Mouse (Mus musculus): ENCODE measurements around the gene Atp8b5. TPM values are rescaled to one million over a fixed set of nuclear protein-coding genes. Genes with fewer than 3 reads are reported as not detected.

The Atp8b5 gene
- 0.04 TPM in 1 of 2 replicates, not detected in the other for total RNA-seq (2014; rRNA removed; ENCODE audit: low replicate concordance)
- polyA plus RNA-seq (2015; fragmentation: Nextera tagmentation; extraction: Ambion mirVana): 0.11 and 0.12 TPM in 2 replicates

DNA sequence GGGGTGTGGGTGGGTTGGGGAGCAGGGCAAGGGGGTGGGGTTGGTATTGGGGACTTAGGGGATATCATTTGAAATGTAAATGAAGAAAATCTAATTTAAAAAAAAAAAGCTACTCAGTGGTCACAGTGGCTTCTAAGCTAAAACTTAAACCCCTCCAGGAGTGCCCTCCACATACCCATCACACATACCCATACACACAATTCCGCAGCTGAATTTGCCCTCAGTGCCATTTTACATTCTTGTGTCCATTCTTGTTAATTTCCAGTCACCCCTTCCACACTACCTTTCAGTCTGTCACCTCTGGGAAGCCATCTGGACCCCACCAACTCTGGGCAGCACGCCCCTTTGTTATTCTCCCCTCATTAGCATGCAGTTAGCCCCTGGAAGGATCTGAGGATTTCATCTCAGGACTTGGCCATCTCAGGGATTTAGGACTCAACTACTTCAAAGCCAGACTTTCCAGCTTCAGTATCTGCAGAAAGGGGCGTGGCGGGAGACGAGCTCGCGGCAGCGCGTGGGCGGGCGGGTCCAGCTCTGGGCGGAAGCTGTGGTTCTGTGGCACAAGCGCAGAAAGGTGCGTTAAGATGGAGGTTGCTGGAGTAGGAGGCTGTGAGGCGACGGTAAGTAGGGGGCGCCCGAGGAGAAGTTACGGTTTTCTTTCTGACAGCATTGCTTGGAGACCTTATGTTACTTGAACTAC is at the start of gene Atp8b5:
TSS of gene Atp8b5 (plus strand) at position 537 of the 700 bp plus-strand sequence.
- H3K4me2 ChIP-seq (ENCODE audit: low read depth, low read length): peak within 1 kb of the TSS; percentile 68
- no peaks in the 10 kb centered on the region for H3K27me3 ChIP-seq (ENCODE audit: control insufficient read depth, insufficient read depth, low read length)
- DNase-seq (ENCODE audit: low spot score) (peak; percentile 76), ATAC-seq (ENCODE audit: insufficient read depth, low read depth) (peak; percentile 84)
- no peak for TF ChIP-seq EP300 (IDR thresholded peaks at IDR 0.05; ENCODE audit: low read depth)
- peak; percentile 64 for TF ChIP-seq CTCF (IDR thresholded peaks at IDR 0.05; ENCODE audit: low read depth)
- H3K9ac ChIP-seq (replicated peaks; ENCODE audit: low read depth, low read length): no peak within 1 kb of the TSS
- 4% methylated on average over 19 of the region's 19 CpGs for WGBS
- peak within 1 kb of the TSS; percentile 39 for H3K4me3 ChIP-seq (ENCODE audit: low read depth, low read length)
- H3K9me3 ChIP-seq (replicated peaks; ENCODE audit: control insufficient read depth, low read length): no peaks in the 10 kb centered on the region
- H3K36me3 ChIP-seq (replicated peaks; ENCODE audit: control insufficient read depth, insufficient read depth, low read length): no peaks in the 10 kb centered on the region; the same call in 1 of the 2 replicates
- H3K4me1 ChIP-seq (ENCODE audit: control insufficient read depth, insufficient read depth): no peaks in the 10 kb centered on the region
- no peak within 1 kb of the TSS for H3K27ac ChIP-seq (ENCODE audit: low read depth)

DNA sequence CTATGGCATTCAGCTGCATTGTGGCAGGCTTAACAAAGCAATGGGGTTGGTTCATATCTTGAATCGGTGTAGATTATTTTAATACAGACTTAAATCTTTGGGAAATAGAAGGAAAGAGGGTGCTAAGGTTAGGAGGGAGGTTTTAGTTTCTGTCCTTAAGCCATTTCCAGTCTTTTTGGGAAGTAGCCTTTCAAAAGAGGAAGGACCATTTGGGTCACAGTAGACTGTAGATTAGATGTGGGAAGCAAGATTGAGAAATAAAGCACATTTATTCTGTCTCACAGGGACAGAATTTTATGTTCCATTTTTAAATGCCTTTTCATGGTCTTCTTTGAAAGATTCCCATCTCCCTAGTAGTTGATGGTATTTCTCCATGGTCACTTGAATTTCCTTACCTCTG is 49.0 kb upstream of the Atp8b5 start:
- H3K27me3 ChIP-seq (ENCODE audit: control insufficient read depth, insufficient read depth, low read length): no peaks in the 10 kb centered on the region
- DNase-seq (ENCODE audit: low spot score) (no peak), ATAC-seq (ENCODE audit: insufficient read depth, low read depth) (no peak)
- 87% methylated on average over 1 of the region's 1 CpGs for WGBS
- H3K9me3 ChIP-seq (replicated peaks; ENCODE audit: control insufficient read depth, low read length): no peaks in the 10 kb centered on the region
- H3K4me1 ChIP-seq (ENCODE audit: control insufficient read depth, insufficient read depth): no peaks in the 10 kb centered on the region
- H3K27ac ChIP-seq (ENCODE audit: low read depth): no peak overlapping the region
- no peaks in the 10 kb centered on the region for H3K36me3 ChIP-seq (replicated peaks; ENCODE audit: control insufficient read depth, insufficient read depth, low read length)
- no peak overlapping the region for H3K4me3 ChIP-seq (ENCODE audit: low read depth, low read length)
- H3K9ac ChIP-seq (replicated peaks; ENCODE audit: low read depth, low read length): no peak overlapping the region
- H3K4me2 ChIP-seq (ENCODE audit: low read depth, low read length): no peak overlapping the region
- TF ChIP-seq CTCF (IDR thresholded peaks at IDR 0.05; ENCODE audit: low read depth) (no peak), EP300 (IDR thresholded peaks at IDR 0.05; ENCODE audit: low read depth) (no peak)

DNA sequence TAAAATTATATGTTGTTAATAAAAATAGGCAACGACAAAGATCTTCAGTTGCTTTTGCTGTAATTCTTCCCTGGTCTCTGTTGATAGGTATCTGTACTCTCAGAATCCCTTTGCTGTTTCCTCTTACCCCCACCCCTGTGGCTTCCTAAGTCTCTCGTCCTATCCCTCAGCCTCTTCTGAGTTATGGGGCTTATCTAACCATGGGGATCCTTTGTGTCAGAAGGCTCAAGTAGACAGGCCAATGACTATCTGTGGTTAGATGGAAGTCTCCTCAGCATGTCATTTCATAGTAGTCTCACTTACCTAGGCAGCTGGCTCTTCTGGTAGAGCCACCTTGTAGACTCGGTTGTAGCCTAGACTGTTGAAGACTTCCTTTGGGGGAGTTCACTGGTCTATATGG is 35.1 kb upstream of the Atp8b5 start:
- H3K4me3 ChIP-seq (ENCODE audit: low read depth, low read length): no peak overlapping the region
- H3K4me1 ChIP-seq (ENCODE audit: control insufficient read depth, insufficient read depth): no peaks in the 10 kb centered on the region
- no peak overlapping the region for H3K4me2 ChIP-seq (ENCODE audit: low read depth, low read length)
- H3K27ac ChIP-seq (ENCODE audit: low read depth): no peak overlapping the region
- H3K36me3 ChIP-seq (replicated peaks; ENCODE audit: control insufficient read depth, insufficient read depth, low read length): no peaks in the 10 kb centered on the region
- no peaks in the 10 kb centered on the region for H3K27me3 ChIP-seq (ENCODE audit: control insufficient read depth, insufficient read depth, low read length)
- no peak for ATAC-seq (ENCODE audit: insufficient read depth, low read depth)
- DNase-seq (ENCODE audit: low spot score): no peak
- no peak for TF ChIP-seq EP300 (IDR thresholded peaks at IDR 0.05; ENCODE audit: low read depth)
- no peak for TF ChIP-seq CTCF (IDR thresholded peaks at IDR 0.05; ENCODE audit: low read depth)
- H3K9me3 ChIP-seq (replicated peaks; ENCODE audit: control insufficient read depth, low read length): no peaks in the 10 kb centered on the region
- WGBS: 85% methylated on average over 3 of the region's 3 CpGs
- no peak overlapping the region for H3K9ac ChIP-seq (replicated peaks; ENCODE audit: low read depth, low read length)

DNA sequence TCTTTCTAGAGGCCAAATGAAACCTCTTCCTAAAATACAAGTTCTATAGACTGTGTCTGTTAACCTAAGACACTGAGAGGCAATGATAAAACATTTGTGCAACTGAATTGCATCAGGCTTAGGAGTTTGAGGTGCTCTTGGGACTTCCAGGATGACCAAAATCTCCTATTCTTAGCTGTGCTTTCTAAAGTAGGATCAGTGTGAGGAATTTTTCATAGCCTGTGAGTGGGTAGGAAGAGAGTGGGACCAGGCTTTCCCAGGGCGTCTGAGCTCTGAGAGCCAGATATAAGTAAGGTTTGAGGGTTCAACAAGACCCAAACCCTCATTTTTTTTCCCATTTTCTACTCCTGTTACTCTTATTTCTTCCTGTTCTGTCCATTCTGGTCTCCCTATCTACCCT is 34.0 kb upstream of the Atp8b5 start:
- H3K9me3 ChIP-seq (replicated peaks; ENCODE audit: control insufficient read depth, low read length): no peaks in the 10 kb centered on the region
- no peaks in the 10 kb centered on the region for H3K36me3 ChIP-seq (replicated peaks; ENCODE audit: control insufficient read depth, insufficient read depth, low read length)
- no peak for DNase-seq (ENCODE audit: low spot score)
- H3K27me3 ChIP-seq (ENCODE audit: control insufficient read depth, insufficient read depth, low read length): no peaks in the 10 kb centered on the region
- WGBS: 86% methylated on average over 1 of the region's 1 CpGs
- no peak for ATAC-seq (ENCODE audit: insufficient read depth, low read depth)
- no peak overlapping the region for H3K4me2 ChIP-seq (ENCODE audit: low read depth, low read length)
- no peak for TF ChIP-seq CTCF (IDR thresholded peaks at IDR 0.05; ENCODE audit: low read depth)
- no peak overlapping the region for H3K4me3 ChIP-seq (ENCODE audit: low read depth, low read length)
- H3K4me1 ChIP-seq (ENCODE audit: control insufficient read depth, insufficient read depth): no peaks in the 10 kb centered on the region
- H3K27ac ChIP-seq (ENCODE audit: low read depth): no peak overlapping the region
- H3K9ac ChIP-seq (replicated peaks; ENCODE audit: low read depth, low read length): no peak overlapping the region

DNA sequence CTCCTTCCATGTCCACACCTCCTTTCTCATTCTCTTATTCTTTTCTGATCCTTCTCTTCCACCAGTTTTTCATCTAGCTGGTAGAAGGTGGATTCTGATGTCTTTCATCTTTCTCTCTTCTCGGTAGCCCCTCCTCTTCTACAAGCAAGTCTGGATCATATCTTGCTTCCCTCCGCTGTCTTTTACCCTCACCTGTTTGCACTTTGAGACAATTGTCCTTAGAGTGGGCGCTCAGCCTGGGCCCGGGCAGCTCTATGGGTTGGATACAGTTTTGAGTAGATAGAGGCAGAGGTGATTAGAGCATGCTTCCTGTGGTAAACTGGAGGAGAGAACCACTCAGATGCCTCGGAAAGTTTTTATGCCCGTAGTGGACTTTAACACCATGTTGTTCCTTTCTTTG is 33.5 kb upstream of the Atp8b5 start:
- DNase-seq (ENCODE audit: low spot score) (no peak), ATAC-seq (ENCODE audit: insufficient read depth, low read depth) (no peak)
- Histone ChIP-seq H3K9me3 (replicated peaks; ENCODE audit: control insufficient read depth, low read length) (no peaks in the 10 kb centered on the region), H3K27ac (ENCODE audit: low read depth) (no peak overlapping the region), H3K4me1 (ENCODE audit: control insufficient read depth, insufficient read depth) (no peaks in the 10 kb centered on the region), H3K36me3 (replicated peaks; ENCODE audit: control insufficient read depth, insufficient read depth, low read length) (no peaks in the 10 kb centered on the region), H3K4me3 (ENCODE audit: low read depth, low read length) (no peak overlapping the region), H3K27me3 (ENCODE audit: control insufficient read depth, insufficient read depth, low read length) (no peaks in the 10 kb centered on the region), H3K4me2 (ENCODE audit: low read depth, low read length) (no peak overlapping the region), H3K9ac (replicated peaks; ENCODE audit: low read depth, low read length) (no peak overlapping the region)
- no peak for TF ChIP-seq EP300 (IDR thresholded peaks at IDR 0.05; ENCODE audit: low read depth)
- TF ChIP-seq CTCF (IDR thresholded peaks at IDR 0.05; ENCODE audit: low read depth): no peak
- 83% methylated on average over 6 of the region's 6 CpGs for WGBS

DNA sequence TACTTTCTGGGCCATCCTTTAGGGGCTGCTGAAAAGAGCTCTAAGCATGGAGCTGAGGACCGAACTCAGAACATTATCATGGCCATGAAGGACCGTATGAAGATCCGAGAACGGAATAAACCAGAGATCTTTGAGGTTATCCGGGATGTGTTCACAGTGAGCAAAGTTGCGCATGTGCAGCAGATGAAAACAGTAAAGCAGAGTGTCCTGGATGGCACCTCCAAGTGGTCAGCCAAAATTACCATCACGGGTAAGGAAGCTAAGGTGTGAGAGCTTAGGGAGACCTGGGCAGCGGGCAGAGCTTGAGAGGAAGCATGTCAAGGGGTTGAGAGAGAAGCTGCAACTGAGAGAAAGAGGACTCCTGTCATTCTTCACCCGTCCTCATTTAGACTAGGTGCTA is 30.1 kb upstream of the Atp8b5 start:
- Histone ChIP-seq H3K4me2 (ENCODE audit: low read depth, low read length) (no peak overlapping the region), H3K27ac (ENCODE audit: low read depth) (no peak overlapping the region), H3K27me3 (ENCODE audit: control insufficient read depth, insufficient read depth, low read length) (no peaks in the 10 kb centered on the region), H3K36me3 (replicated peaks; ENCODE audit: control insufficient read depth, insufficient read depth, low read length) (peaks cover 13% of the 10 kb centered on the region; the same call in 1 of the 2 replicates), H3K4me3 (ENCODE audit: low read depth, low read length) (no peak overlapping the region), H3K9me3 (replicated peaks; ENCODE audit: control insufficient read depth, low read length) (no peaks in the 10 kb centered on the region), H3K9ac (replicated peaks; ENCODE audit: low read depth, low read length) (no peak overlapping the region), H3K4me1 (ENCODE audit: control insufficient read depth, insufficient read depth) (no peaks in the 10 kb centered on the region)
- TF ChIP-seq EP300 (IDR thresholded peaks at IDR 0.05; ENCODE audit: low read depth) (no peak), CTCF (IDR thresholded peaks at IDR 0.05; ENCODE audit: low read depth) (no peak)
- DNase-seq (ENCODE audit: low spot score): no peak
- WGBS: 90% methylated on average over 9 of the region's 9 CpGs
- no peak for ATAC-seq (ENCODE audit: insufficient read depth, low read depth)

All from heart, postnatal 0 days (tissue).